Mouse (Mus musculus) stomach, postnatal 0 days (tissue): ENCODE measurements at regions not wholly inside any gene's neighbourhood (a gene's known extent, or its start where the extent isn't known, plus 50 kb on each side); places are given as distances from the start of the nearest gene placed in this dataset.

Source experiments
- CTCF ChIP-seq: IDR thresholded peaks from 2 replicates; pipeline ENCODE4 v1.5.1; 2016; ENCODE audit warnings: antibody characterized with exemption, low read depth, mild to moderate bottlenecking, moderate library complexity
- EP300 ChIP-seq: optimal IDR thresholded peaks from 2 replicates; pipeline ENCODE3; 2016; ENCODE audit warnings: antibody characterized with exemption

- TF ChIP-seq CTCF = no peak
- TF ChIP-seq EP300 = no peak
Observed at GRCm38 (mm10) chr8:87297331-87297730, 175.1 kb downstream of the Cbln1 start.
